Mouse (Mus musculus) myocyte (in vitro differentiated cells): Measurements from ENCODE around the gene Fgf11. TPM values are rescaled to one million over a fixed set of nuclear protein-coding genes. Genes with fewer than 3 reads are reported as not detected.

ENCODE experiments used
- H3K27me3 ChIP-seq: one replicate; pipeline ENCODE4 v1.6.1; 2011; ENCODE audit not compliant: control insufficient read depth, insufficient read depth, insufficient read length
- H3K36me3 ChIP-seq: one replicate; pipeline ENCODE4 v1.6.1; 2011; ENCODE audit not compliant: control insufficient read depth, insufficient read depth
- H3K4me2 ChIP-seq: one replicate; pipeline ENCODE4 v1.6.1; 2011; ENCODE audit warnings: low read depth, control low read depth
- H3K4me3 ChIP-seq: one replicate; pipeline ENCODE4 v1.5.1; 2011; ENCODE audit warnings: mild to moderate bottlenecking, control low read depth, moderate library complexity
- H3K79me2 ChIP-seq: one replicate; pipeline ENCODE4 v1.6.1; 2011; ENCODE audit not compliant: control insufficient read depth, insufficient read depth
- H3ac ChIP-seq: one replicate; pipeline ENCODE4 v1.6.1; 2011; ENCODE audit not compliant: control insufficient read depth, insufficient read length
- CEBPB ChIP-seq: IDR thresholded peaks from 2 replicates; pipeline ENCODE4 v1.6.1; 2011; ENCODE audit warnings: mild to moderate bottlenecking, moderate library complexity; ENCODE audit not compliant: poor library complexity, insufficient read depth, severe bottlenecking
- E2F4 ChIP-seq: IDR thresholded peaks from one replicate; pipeline ENCODE4 v1.6.1; 2011; ENCODE audit warnings: mild to moderate bottlenecking, control low read depth, moderate library complexity; ENCODE audit not compliant: insufficient read depth
- MAX ChIP-seq: IDR thresholded peaks from one replicate; pipeline ENCODE4 v1.6.1; 2011; ENCODE audit warnings: low read depth, mild to moderate bottlenecking, control low read depth
- MYOD1 ChIP-seq, 3 experiments: IDR thresholded peaks; one replicate each; pipeline ENCODE4 v1.6.1; 2011; ENCODE audit warnings: control low read depth in 2 of 3, low read depth in 2 of 3, mild to moderate bottlenecking in 2 of 3, moderate library complexity in 1 of 3; ENCODE audit not compliant: insufficient read length in 2 of 3, control insufficient read depth in 1 of 3
- MYOG ChIP-seq, 3 experiments: IDR thresholded peaks; one replicate each; pipeline ENCODE4 v1.6.1; 2011; ENCODE audit warnings: control low read depth in 2 of 3, low read depth in 2 of 3, mild to moderate bottlenecking in 2 of 3; ENCODE audit not compliant: insufficient read length in 2 of 3, control insufficient read depth in 1 of 3, insufficient read depth in 1 of 3
- POLR2A ChIP-seq: IDR thresholded peaks from one replicate; pipeline ENCODE4 v1.6.1; 2011; ENCODE audit warnings: low read depth, mild to moderate bottlenecking, control low read depth, moderate library complexity; ENCODE audit not compliant: insufficient read length
- POLR2AphosphoS2 ChIP-seq: IDR thresholded peaks from one replicate; pipeline ENCODE4 v1.6.1; 2011; ENCODE audit warnings: low read depth, control low read depth; ENCODE audit not compliant: insufficient read length
- REST ChIP-seq: IDR thresholded peaks from one replicate; pipeline ENCODE4 v1.6.1; 2011; ENCODE audit warnings: mild to moderate bottlenecking, control low read depth, moderate library complexity; ENCODE audit not compliant: insufficient read depth, insufficient read length
- SRF ChIP-seq: IDR thresholded peaks from one replicate; pipeline ENCODE4 v1.6.1; 2011; ENCODE audit warnings: low read depth; ENCODE audit not compliant: control insufficient read depth, insufficient read length
- TCF12 ChIP-seq: IDR thresholded peaks from one replicate; pipeline ENCODE4 v1.6.1; 2011; ENCODE audit warnings: mild to moderate bottlenecking, control low read depth; ENCODE audit not compliant: poor library complexity, insufficient read depth, severe bottlenecking
- TCF3 ChIP-seq: IDR thresholded peaks from one replicate; pipeline ENCODE4 v1.6.1; 2011; ENCODE audit warnings: low read depth, control low read depth; ENCODE audit not compliant: insufficient read length
- USF1 ChIP-seq: IDR thresholded peaks from one replicate; pipeline ENCODE4 v1.6.1; 2011; ENCODE audit warnings: low read depth, mild to moderate bottlenecking, control low read depth, moderate library complexity
- polyA plus RNA-seq: library from polyadenylated mRNA; unstranded; fragments of >200 nt; fragmentation: generic; extraction: Trizol; gene quantifications from one replicate; pipeline ENCODE4 v1.2.1, GENCODE M21; 2012; ENCODE audit warnings: missing spikeins

Fgf11 gene
- polyA plus RNA-seq, 1 experiment = 17.5 TPM

DNA sequence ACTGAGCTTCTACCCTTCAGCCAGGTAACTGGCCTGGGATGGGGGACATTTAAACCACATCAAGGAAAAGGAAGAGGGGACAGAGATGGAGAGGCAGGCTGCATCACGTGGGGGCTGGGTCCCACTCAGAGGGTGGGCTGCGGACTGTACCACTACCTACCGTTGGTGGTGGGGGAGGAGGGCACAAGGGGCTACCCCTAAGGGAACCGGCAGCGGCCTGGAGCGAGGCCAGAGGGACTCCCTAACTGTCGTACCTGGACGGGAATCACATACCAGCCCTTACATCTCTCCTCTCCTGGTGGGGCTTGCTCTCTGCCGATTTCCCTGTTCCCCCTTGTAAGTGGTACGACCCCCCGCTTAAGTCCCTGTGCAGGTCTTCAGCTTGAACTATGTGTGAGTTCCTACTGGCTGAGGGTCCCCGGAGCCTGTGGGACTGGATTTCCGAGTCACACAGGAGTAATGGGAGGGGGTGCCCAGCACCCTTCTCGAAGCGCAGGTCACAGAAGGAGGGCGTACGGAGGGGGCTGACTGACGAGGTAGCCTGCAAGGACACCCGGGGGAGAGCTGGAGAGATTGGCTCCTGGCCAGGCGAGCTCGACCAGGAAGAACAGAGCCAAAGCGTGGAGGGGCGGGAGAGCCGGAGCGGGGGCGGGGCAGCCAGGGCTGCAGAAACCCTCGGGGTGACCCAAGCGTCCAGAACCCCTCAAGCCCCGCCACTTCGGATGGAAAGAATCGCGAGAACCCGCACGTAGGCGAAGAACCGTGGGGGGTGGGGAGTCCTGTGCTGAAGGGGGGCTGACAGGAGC lies 1.1 kb downstream of the Fgf11 start:
- peak overlapping the region; percentile 3 for H3ac ChIP-seq
- peaks cover 4% of the 10 kb centered on the region for H3K36me3 ChIP-seq
- H3K4me3 ChIP-seq = peak overlapping the region; percentile 65
- no peaks in the 10 kb centered on the region for H3K79me2 ChIP-seq
- peak overlapping the region; percentile 99 for H3K4me2 ChIP-seq
- TF ChIP-seq REST = no peak
- TF ChIP-seq USF1 = peak; percentile 28
- no peaks in the 10 kb centered on the region for H3K27me3 ChIP-seq

DNA sequence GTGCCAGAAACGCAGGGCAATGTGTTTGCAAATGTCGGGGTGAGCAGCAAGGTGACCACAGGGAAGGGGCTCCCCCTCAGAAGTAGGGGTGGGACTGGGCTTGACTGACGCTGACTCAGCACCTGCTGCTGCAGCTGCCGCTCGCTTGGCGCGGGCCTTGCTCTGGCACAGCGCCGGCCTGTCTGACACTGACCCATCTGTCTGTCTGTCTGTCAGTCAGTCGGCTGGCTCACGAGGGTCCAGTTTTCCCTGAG lies 1.6 kb downstream of the Fgf11 start:
- Histone ChIP-seq H3K4me2 (peak overlapping the region; percentile 99), H3K27me3 (no peaks in the 10 kb centered on the region), H3ac (no peak overlapping the region), H3K36me3 (peaks cover 4% of the 10 kb centered on the region), H3K79me2 (no peaks in the 10 kb centered on the region), H3K4me3 (peak overlapping the region; percentile 65)
- peak; percentile 37 for TF ChIP-seq POLR2A
- TF ChIP-seq USF1 = no peak
- no peak for TF ChIP-seq MAX
- peak; percentile 86 for TF ChIP-seq TCF3
- TF ChIP-seq SRF = no peak
- TF ChIP-seq TCF12 = peak; percentile 48
- TF ChIP-seq REST = no peak
- TF ChIP-seq POLR2AphosphoS2 = peak; percentile 34
- peak in 2 of 3 experiments; percentile 98 to 99 for TF ChIP-seq MYOD1 (IDR thresholded peaks at IDR 0.05; ENCODE audit: control insufficient read depth in 1 of 3, insufficient read length in 2 of 3, low read depth in 2 of 3)
- TF ChIP-seq CEBPB = no peak
- no peak for TF ChIP-seq E2F4
- peak; percentile 71 to 100 (median 99) for TF ChIP-seq MYOG (IDR thresholded peaks at IDR 0.05; ENCODE audit: control insufficient read depth in 1 of 3, insufficient read depth in 1 of 3, insufficient read length in 2 of 3, low read depth in 2 of 3)

DNA sequence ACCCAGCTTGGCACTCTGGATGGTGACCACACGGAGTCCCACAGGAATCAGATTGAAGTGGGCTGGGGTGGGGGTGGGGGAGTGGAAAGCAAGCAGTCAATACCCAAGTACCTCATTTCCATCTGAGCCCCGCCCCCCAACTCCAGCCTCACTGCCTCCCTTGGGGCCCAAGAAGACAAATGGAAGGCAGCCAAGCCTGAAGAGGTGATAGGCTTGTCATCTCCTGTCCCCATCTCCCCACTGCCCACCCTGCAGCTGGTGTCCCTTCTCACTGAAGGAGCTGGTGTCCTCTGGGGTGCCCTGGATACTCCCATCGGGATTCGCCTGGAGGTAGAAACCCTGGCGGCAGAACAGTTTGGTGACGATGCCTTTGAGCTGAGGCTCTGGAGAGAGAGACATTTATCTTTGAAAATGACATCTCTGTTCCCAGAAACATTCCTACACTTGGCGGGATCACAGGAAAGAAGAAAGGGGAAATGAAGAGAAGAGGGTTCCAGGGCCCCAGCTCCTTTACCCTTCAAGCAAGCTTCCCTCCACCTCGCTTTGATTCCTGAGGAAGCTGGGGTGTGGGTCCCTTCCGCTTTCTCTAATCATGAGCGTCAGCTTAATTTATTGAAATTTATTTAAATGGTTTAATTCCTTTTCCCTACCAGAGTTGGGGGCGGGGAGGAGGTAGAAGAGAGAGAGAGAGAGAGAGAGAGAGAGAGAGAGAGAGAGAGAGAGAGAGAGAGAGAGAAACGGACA lies 2.1 kb downstream of the Fgf11 start:
- Histone ChIP-seq H3K4me3 (peak overlapping the region; percentile 65), H3K36me3 (peaks cover 4% of the 10 kb centered on the region), H3K79me2 (no peaks in the 10 kb centered on the region), H3K27me3 (no peaks in the 10 kb centered on the region), H3ac (no peak overlapping the region), H3K4me2 (peak overlapping the region; percentile 99)
- TF ChIP-seq POLR2A = no peak
- TF ChIP-seq POLR2AphosphoS2 = no peak
- TF ChIP-seq TCF3 = no peak
- TF ChIP-seq TCF12 = no peak
- TF ChIP-seq USF1 = no peak
- TF ChIP-seq CEBPB = no peak
- TF ChIP-seq MYOD1 (IDR thresholded peaks at IDR 0.05; ENCODE audit: control insufficient read depth in 1 of 3, insufficient read length in 2 of 3, low read depth in 2 of 3) = peak in 1 of 3 experiments; percentile 61
- no peak for TF ChIP-seq E2F4
- no peak for TF ChIP-seq REST
- peak in 1 of 3 experiments; percentile 6 for TF ChIP-seq MYOG (IDR thresholded peaks at IDR 0.05; ENCODE audit: control insufficient read depth in 1 of 3, insufficient read depth in 1 of 3, insufficient read length in 2 of 3, low read depth in 2 of 3)
- TF ChIP-seq SRF = no peak
- TF ChIP-seq MAX = no peak

DNA sequence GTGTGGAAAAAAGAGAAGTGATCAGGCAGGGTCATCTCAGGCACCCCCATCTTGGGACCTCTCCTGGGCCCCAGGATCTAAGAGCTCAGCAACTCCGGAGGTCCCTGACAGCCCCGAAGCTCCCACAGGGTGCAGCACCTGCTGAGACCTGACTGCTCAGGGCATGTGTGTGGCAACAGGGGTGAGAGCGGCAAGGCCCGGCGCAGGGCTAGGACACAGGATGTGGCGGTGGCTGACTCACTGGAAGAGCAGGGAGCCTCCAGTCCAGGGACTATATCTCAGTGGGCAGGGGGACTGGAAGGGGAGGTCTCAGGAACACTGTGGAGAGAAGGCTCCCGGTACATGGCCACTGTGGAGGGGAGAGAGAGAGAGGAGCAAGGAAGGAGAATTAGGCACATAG lies 3.7 kb downstream of the Fgf11 start:
- no peaks in the 10 kb centered on the region for H3K27me3 ChIP-seq
- H3ac ChIP-seq = no peak overlapping the region
- H3K4me2 ChIP-seq = peak overlapping the region; percentile 38
- TF ChIP-seq POLR2A = no peak
- TF ChIP-seq MAX = no peak
- TF ChIP-seq USF1 = no peak
- peak in 2 of 3 experiments; percentile 39 to 81 for TF ChIP-seq MYOD1 (IDR thresholded peaks at IDR 0.05; ENCODE audit: control insufficient read depth in 1 of 3, insufficient read length in 2 of 3, low read depth in 2 of 3)
- TF ChIP-seq MYOG (IDR thresholded peaks at IDR 0.05; ENCODE audit: control insufficient read depth in 1 of 3, insufficient read depth in 1 of 3, insufficient read length in 2 of 3, low read depth in 2 of 3) = peak in 1 of 3 experiments; percentile 64
- 0 out of 2 replicates have a peak, but pooled peaks have one; percentile 4 for TF ChIP-seq CEBPB
- TF ChIP-seq REST = no peak
- TF ChIP-seq TCF3 = no peak
- no peak for TF ChIP-seq POLR2AphosphoS2
- TF ChIP-seq E2F4 = no peak
- H3K36me3 ChIP-seq = peaks cover 4% of the 10 kb centered on the region
- H3K79me2 ChIP-seq = no peaks in the 10 kb centered on the region
- H3K4me3 ChIP-seq = no peak overlapping the region
